Mouse (Mus musculus): ENCODE results near the gene Samm50. TPM values are rescaled to one million over a fixed set of nuclear protein-coding genes. Genes with fewer than 3 reads are reported as not detected.

Samm50 gene
- polyA plus RNA-seq, 1 experiment from 2014 or later: 89.2 TPM

DNA sequence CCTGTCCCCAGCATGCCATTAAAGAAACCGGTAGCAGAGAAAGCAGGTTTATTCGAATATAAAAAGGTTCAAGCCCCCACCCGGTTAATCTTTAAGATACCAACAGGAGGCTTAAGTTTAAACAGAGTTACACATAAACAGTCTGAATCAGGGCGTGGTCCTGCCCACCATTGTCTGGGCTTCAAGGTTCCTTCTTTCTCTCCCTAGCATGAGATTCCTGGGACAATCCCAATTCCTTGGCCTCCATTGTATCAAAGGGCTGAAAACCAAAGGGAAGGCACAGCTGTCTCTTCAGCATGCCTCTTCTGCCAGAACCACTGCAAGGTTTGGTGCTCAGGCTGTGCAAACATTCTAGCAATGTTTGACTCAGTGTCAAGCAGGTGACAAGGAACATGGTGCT lies 5.8 kb upstream of the Samm50 start:
- H3K4me3 ChIP-seq: no peak overlapping the region
- H3K4me1 ChIP-seq: 0 out of 2 replicates have a peak, but pooled peaks cover under 1% of the 10 kb centered on the region
- ATAC-seq (replicated peaks): no peak
- no peaks in the 10 kb centered on the region for H3K27me3 ChIP-seq
- 50% methylated on average over 4 of the region's 4 CpGs for WGBS
- H3K27ac ChIP-seq (replicated peaks): no peak overlapping the region
- H3K4me2 ChIP-seq (replicated peaks): no peak overlapping the region
- no peaks in the 10 kb centered on the region for H3K9me3 ChIP-seq
- H3K36me3 ChIP-seq: no peaks in the 10 kb centered on the region
- no peak overlapping the region for H3K9ac ChIP-seq (replicated peaks)

GRCm38 (mm10) chr15:84188887-84189530 lies 3.0 kb upstream of the Samm50 start:
- Histone ChIP-seq H3K9me3 (no peaks in the 10 kb centered on the region), H3K27me3 (no peaks in the 10 kb centered on the region), H3K27ac (replicated peaks) (no peak overlapping the region), H3K36me3 (no peaks in the 10 kb centered on the region), H3K4me2 (replicated peaks) (no peak overlapping the region), H3K4me1 (peaks cover 22% of the 10 kb centered on the region), H3K9ac (replicated peaks) (no peak overlapping the region), H3K4me3 (no peak overlapping the region)
- 60% methylated on average over 2 of the region's 2 CpGs for WGBS
- ATAC-seq (replicated peaks): no peak

DNA sequence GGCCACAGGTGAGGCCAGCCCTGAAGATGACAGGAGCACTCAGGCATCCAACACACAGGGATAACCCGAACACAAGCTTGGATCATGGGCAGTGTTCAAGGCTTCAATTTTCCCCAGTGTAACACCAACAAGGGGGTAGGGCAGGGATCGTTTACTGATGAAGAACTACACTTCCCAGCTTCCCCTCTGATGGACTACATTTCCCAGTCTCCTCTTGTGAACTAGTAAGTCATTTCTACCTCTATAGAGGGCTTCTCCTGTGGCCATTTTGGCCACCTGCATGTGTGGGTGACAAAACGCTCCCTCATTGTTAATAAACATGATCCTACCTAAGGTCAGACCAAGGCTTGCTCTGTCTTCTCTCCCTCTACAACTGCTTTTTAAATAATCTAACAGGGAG lies 2.2 kb upstream of the Samm50 start:
- no peak overlapping the region for H3K4me2 ChIP-seq (replicated peaks)
- H3K4me3 ChIP-seq: no peak overlapping the region
- no peaks in the 10 kb centered on the region for H3K27me3 ChIP-seq
- H3K9me3 ChIP-seq: no peaks in the 10 kb centered on the region
- H3K9ac ChIP-seq (replicated peaks): no peak overlapping the region
- no peak overlapping the region for H3K27ac ChIP-seq (replicated peaks)
- ATAC-seq (replicated peaks): no peak
- H3K4me1 ChIP-seq: peaks cover 22% of the 10 kb centered on the region
- H3K36me3 ChIP-seq: no peaks in the 10 kb centered on the region
- 42% methylated on average over 3 of the region's 3 CpGs for WGBS

GRCm38 (mm10) chr15:84191724-84192057 lies 350 bp upstream of the Samm50 start:
- peak overlapping the region; percentile 94 for H3K4me3 ChIP-seq
- ATAC-seq (replicated peaks): no peak; the same call in 1 of the 2 replicates
- no peaks in the 10 kb centered on the region for H3K27me3 ChIP-seq
- peak overlapping the region; percentile 84 for H3K9ac ChIP-seq (replicated peaks)
- H3K36me3 ChIP-seq: peaks cover 12% of the 10 kb centered on the region
- H3K4me2 ChIP-seq (replicated peaks): peak overlapping the region; percentile 81
- peak overlapping the region; percentile 89 for H3K27ac ChIP-seq (replicated peaks)
- no peaks in the 10 kb centered on the region for H3K9me3 ChIP-seq
- 2% methylated on average over 9 of the region's 9 CpGs for WGBS
- H3K4me1 ChIP-seq: peaks cover 22% of the 10 kb centered on the region

DNA sequence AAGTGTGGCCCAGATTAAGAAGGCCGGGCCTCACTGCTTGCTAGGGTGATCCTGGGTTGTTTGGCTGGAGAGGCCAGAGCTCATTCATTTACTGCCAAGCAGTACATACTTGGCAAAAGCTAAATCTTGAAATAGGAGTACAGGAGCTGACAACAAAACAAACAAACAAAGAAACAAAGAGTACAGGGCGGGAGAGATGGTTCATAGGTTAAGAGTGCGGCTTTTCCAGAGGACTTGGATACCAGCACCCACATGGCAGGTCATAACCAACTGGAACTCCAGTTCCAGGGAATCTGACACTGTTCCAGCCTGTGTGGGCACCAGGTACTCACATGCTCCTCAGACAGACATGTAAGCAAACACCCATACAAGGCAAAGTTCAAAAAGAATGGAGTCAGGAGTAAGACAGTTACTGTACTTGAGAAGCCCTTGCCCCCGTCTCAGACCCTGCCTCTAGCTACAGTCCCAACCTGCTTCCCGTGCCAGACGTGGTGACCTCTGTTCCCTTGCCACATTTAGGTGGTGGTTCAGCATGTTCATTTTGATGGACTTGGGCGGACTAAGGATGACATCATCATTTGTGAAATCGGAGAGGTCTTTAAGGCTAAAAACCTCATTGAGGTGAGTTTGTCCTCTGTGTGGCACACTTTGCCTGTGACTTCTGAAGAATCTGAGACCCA lies 4.6 kb downstream of the Samm50 start:
- Histone ChIP-seq H3K4me3 (no peak overlapping the region), H3K27ac (replicated peaks) (no peak overlapping the region), H3K4me1 (peaks cover 17% of the 10 kb centered on the region), H3K36me3 (peaks cover 60% of the 10 kb centered on the region), H3K4me2 (replicated peaks) (no peak overlapping the region), H3K9ac (replicated peaks) (no peak overlapping the region), H3K9me3 (no peaks in the 10 kb centered on the region), H3K27me3 (no peaks in the 10 kb centered on the region)
- 89% methylated on average over 8 of the region's 8 CpGs for WGBS
- no peak for ATAC-seq (replicated peaks)

GRCm38 (mm10) chr15:84207327-84207726 lies 15.3 kb downstream of the Samm50 start:
- Histone ChIP-seq H3K4me2 (replicated peaks) (no peak overlapping the region), H3K27ac (replicated peaks) (no peak overlapping the region), H3K9ac (replicated peaks) (no peak overlapping the region), H3K9me3 (no peaks in the 10 kb centered on the region), H3K36me3 (peaks cover 76% of the 10 kb centered on the region), H3K4me1 (peaks cover 1% of the 10 kb centered on the region), H3K4me3 (no peak overlapping the region), H3K27me3 (no peaks in the 10 kb centered on the region)
- ATAC-seq (replicated peaks): no peak
- WGBS: 95% methylated on average over 4 of the region's 4 CpGs

- H3K9ac ChIP-seq (replicated peaks): no peak overlapping the region
- no peaks in the 10 kb centered on the region for H3K27me3 ChIP-seq
- 81% methylated on average over 11 of the region's 11 CpGs for WGBS
- H3K36me3 ChIP-seq: peaks cover 59% of the 10 kb centered on the region
- no peak overlapping the region for H3K4me2 ChIP-seq (replicated peaks)
- no peaks in the 10 kb centered on the region for H3K9me3 ChIP-seq
- no peak for ATAC-seq (replicated peaks)
- peaks cover 7% of the 10 kb centered on the region for H3K4me1 ChIP-seq
- peak overlapping the region; percentile 45 for H3K27ac ChIP-seq (replicated peaks)
- H3K4me3 ChIP-seq: no peak overlapping the region
These were observed 17.7 kb downstream of the Samm50 start for GRCm38 (mm10) chr15:84209517-84210412.

- Histone ChIP-seq H3K27me3 (no peaks in the 10 kb centered on the region), H3K27ac (replicated peaks) (peak overlapping the region; percentile 20; the same call in 1 of the 2 replicates), H3K9me3 (no peaks in the 10 kb centered on the region), H3K4me2 (replicated peaks) (no peak overlapping the region), H3K4me3 (no peak overlapping the region), H3K36me3 (peaks cover 56% of the 10 kb centered on the region), H3K9ac (replicated peaks) (no peak overlapping the region), H3K4me1 (peaks cover 7% of the 10 kb centered on the region)
- WGBS: 96% methylated on average over 13 of the region's 13 CpGs
- no peak for ATAC-seq (replicated peaks)
These were observed 18.4 kb downstream of the Samm50 start for GRCm38 (mm10) chr15:84210461-84210860.

DNA sequence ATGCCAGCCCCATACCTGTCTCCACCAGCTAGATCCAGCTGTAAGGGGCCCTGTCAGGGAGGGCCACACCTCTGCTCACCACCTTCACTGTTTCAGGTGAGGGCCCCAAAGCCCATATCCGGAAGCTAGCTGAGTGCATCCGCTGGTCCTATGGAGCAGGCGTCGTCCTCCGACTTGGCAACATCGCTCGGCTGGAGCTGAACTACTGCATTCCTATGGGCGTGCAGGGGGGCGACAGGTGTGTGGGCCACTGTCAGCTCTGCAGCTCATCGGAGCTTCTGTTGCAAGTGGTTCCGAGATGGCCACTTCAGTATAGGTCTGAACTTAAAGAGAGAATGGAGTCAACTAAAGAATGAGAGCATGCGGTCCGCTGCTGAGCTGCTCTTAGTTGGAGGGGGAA lies 18.9 kb downstream of the Samm50 start:
- WGBS: 91% methylated on average over 13 of the region's 13 CpGs
- Histone ChIP-seq H3K36me3 (peaks cover 51% of the 10 kb centered on the region), H3K27me3 (no peaks in the 10 kb centered on the region), H3K9me3 (no peaks in the 10 kb centered on the region), H3K27ac (replicated peaks) (no peak overlapping the region), H3K4me1 (peaks cover 7% of the 10 kb centered on the region), H3K4me2 (replicated peaks) (no peak overlapping the region), H3K4me3 (no peak overlapping the region), H3K9ac (replicated peaks) (no peak overlapping the region)
- no peak for ATAC-seq (replicated peaks)

- Histone ChIP-seq H3K4me1 (peaks cover 7% of the 10 kb centered on the region), H3K4me2 (replicated peaks) (no peak overlapping the region), H3K27ac (replicated peaks) (no peak overlapping the region), H3K9ac (replicated peaks) (no peak overlapping the region), H3K9me3 (no peaks in the 10 kb centered on the region), H3K27me3 (no peaks in the 10 kb centered on the region), H3K4me3 (no peak overlapping the region), H3K36me3 (peaks cover 45% of the 10 kb centered on the region)
- ATAC-seq (replicated peaks): no peak
- 79% methylated on average over 4 of the region's 4 CpGs for WGBS
These were observed 19.5 kb downstream of the Samm50 start for GRCm38 (mm10) chr15:84211564-84211963.

DNA sequence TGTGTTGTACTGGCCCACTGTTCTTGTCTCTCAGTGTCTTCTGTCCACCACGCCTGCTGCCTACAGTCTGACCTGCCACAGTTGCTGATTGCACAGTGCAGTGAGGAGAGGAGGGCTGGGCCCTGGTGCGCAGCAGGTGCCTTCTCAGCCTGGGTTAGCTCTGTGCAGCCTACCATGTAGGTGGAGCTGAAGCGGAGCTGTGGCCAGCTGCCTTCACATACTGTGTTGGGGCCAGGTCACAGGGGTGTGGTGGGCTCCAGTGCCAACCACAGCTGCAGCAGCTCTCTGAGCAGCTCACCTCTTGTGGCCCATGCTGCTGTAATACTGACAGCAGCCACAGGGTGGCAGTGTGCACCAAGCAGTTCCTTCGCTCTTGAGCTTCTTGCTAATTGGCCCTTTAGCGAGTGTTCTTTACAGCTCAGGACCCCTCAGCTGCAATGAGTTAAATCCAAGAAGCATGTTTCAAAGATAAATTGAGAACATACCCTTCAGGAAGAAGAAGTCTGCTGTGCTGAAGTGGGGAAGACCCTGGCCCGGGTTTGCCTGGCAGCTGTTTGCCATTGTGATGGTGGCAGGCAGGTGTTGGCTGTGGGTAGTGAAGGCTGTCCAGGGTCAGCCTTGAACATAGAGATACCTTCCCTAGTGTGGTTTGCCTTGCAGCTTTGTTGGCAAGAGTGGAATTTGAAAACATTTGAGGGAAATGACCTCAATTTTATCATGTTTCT lies 20.2 kb downstream of the Samm50 start:
- H3K27ac ChIP-seq (replicated peaks): no peak overlapping the region
- peaks cover 39% of the 10 kb centered on the region for H3K36me3 ChIP-seq
- 45% methylated on average over 6 of the region's 6 CpGs for WGBS
- ATAC-seq (replicated peaks): peak; percentile 75
- no peaks in the 10 kb centered on the region for H3K9me3 ChIP-seq
- no peak overlapping the region for H3K4me2 ChIP-seq (replicated peaks)
- H3K9ac ChIP-seq (replicated peaks): no peak overlapping the region
- H3K4me3 ChIP-seq: no peak overlapping the region
- H3K4me1 ChIP-seq: peaks cover 10% of the 10 kb centered on the region
- H3K27me3 ChIP-seq: no peaks in the 10 kb centered on the region

GRCm38 (mm10) chr15:84212756-84213105 lies 20.7 kb downstream of the Samm50 start:
- ATAC-seq (replicated peaks): no peak
- Histone ChIP-seq H3K27ac (replicated peaks) (no peak overlapping the region), H3K9ac (replicated peaks) (no peak overlapping the region), H3K36me3 (peaks cover 35% of the 10 kb centered on the region), H3K4me3 (no peak overlapping the region), H3K4me1 (peaks cover 10% of the 10 kb centered on the region), H3K27me3 (no peaks in the 10 kb centered on the region), H3K4me2 (replicated peaks) (no peak overlapping the region), H3K9me3 (no peaks in the 10 kb centered on the region)
- WGBS: 94% methylated on average over 2 of the region's 2 CpGs
